Mouse (Mus musculus) embryonic facial prominence, embryonic 15.5 days (tissue): ENCODE results near the gene Dhdds. TPM values are rescaled to one million over a fixed set of nuclear protein-coding genes. Genes with fewer than 3 reads are reported as not detected.

ENCODE experiments used
- ATAC-seq: fragments of 200-750 bp; cut with Nextera tagmentation; 2 replicates; pipeline ENCODE4 v1.8.0; 2017; ENCODE audit warnings: low read depth, moderate TSS enrichment; ENCODE audit not compliant: insufficient number of reproducible peaks, low FRiP score, low TSS enrichment
- H3K27ac ChIP-seq: fragments of 300-500 bp; sonication (generic); replicated peaks from 2 replicates; pipeline ENCODE4 v1.5.1; 2015; ENCODE audit warnings: mild to moderate bottlenecking, inconsistent platforms
- H3K27me3 ChIP-seq: fragments of 300-500 bp; sonication (generic); 2 replicates; pipeline ENCODE4 v1.6.1; 2015; ENCODE audit warnings: inconsistent platforms
- H3K36me3 ChIP-seq: fragments of 300-500 bp; sonication (generic); 2 replicates; pipeline ENCODE4 v1.6.1; 2015; ENCODE audit warnings: mild to moderate bottlenecking, inconsistent platforms
- H3K4me1 ChIP-seq: fragments of 300-500 bp; sonication (generic); 2 replicates; pipeline ENCODE4 v1.6.1; 2015; ENCODE audit warnings: inconsistent platforms
- H3K4me2 ChIP-seq: fragments of 300-500 bp; sonication (generic); replicated peaks from 2 replicates; pipeline ENCODE4 v1.6.1; 2015; ENCODE audit warnings: mild to moderate bottlenecking, inconsistent platforms
- H3K4me3 ChIP-seq: fragments of 300-500 bp; sonication (generic); replicated peaks from 2 replicates; pipeline ENCODE4 v1.5.1; 2015; ENCODE audit warnings: mild to moderate bottlenecking, inconsistent platforms
- H3K9ac ChIP-seq: fragments of 300-500 bp; sonication (generic); 2 replicates; pipeline ENCODE4 v1.6.1; 2015; ENCODE audit warnings: inconsistent platforms
- H3K9me3 ChIP-seq: fragments of 300-500 bp; sonication (generic); replicated peaks from 2 replicates; pipeline ENCODE4 v1.6.1; 2016; ENCODE audit warnings: inconsistent platforms
- WGBS: fragments of 180-500 bp; shearing (Covaris S2); methylation state at CpG from one replicate; pipeline ENCODE4 v1.1.7; 2015; 5-methylcytosine and 5-hydroxymethylcytosine counted together
- polyA plus RNA-seq: library from polyadenylated mRNA; unstranded; fragments of >200 nt; fragmentation: Nextera tagmentation; extraction: Ambion mirVana; gene quantifications from 2 replicates; pipeline ENCODE4 v1.2.1, GENCODE M21; 2015

The Dhdds gene
- polyA plus RNA-seq, 1 experiment from 2014 or later, result 44.2 TPM

DNA sequence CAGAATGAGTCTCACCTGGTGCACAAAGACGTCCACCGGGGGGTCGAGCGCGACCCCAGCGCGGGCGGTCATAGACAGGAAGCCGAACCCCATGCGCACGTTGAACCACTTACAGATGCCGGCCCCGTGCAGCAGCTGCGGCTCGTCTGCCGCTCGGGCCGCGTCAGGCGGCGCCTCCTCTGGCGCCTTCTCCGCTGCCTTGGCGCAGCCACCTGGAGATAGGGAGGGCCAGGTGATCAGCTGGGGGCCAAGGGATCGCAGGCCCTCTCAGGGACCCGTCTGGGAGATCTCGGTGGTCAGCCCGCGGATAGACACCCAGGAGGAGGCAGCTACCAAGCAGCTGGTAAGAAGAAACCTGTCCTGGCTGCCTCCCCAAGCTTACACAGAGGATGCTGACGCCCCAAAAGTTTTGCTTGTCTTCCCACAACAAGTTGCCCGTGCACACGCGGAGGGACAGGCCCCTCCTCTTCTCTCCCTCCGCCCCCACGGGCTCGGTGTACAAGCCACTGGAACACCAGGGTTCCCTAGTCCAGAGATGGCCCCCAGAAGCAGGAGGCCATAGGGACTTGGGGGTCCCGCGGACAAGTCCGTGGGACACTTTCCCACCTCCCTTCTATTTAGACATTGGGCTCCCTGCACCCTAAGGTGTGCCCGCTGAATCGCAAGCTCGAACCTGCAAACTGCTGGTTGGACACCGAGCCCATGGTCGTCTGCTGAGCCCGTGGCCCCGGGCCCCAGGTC, 17.5 kb upstream of the Dhdds start:
- no peak overlapping the region for H3K9ac ChIP-seq
- WGBS, result under 1% methylated on average over 46 of the region's 46 CpGs
- H3K27ac ChIP-seq, result no peak overlapping the region

DNA sequence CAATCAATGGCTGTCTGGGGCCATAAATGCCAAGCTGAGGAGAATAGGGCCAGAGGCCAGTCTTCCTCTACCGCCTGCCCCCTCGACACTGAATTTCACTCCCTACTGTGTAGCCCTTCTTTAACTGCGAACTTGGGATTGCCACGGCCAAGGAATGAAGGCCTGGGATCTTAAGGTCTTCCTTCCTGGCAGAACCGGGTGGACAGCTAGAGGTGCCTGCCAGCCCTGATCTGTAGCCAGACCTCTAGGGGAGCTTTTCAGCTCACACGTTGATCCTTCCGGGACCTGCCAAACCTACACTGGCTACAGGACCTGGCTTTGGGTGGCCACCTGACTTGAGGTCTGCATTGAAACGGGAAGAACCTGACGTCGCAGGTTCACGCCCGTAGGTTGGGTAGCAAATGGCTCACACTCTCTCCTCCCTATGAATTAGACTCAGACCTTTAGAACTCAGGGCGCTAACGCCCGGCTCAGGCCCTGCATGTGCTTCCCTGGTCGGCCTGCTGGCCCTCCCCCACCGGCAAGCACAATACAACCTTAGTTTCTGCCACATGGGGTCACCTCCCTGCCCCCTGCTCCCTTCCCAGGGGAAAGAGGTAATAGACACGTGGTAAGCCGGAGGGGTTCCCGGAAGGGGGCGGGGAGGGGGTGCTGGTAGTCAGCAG, 16.6 kb upstream of the Dhdds start:
- H3K4me1 ChIP-seq, result peaks cover 21% of the 10 kb centered on the region
- no peaks in the 10 kb centered on the region for H3K36me3 ChIP-seq
- ATAC-seq, result no peak
- 2% methylated on average over 21 of the region's 21 CpGs for WGBS
- peaks cover 52% of the 10 kb centered on the region for H3K27me3 ChIP-seq
- H3K9me3 ChIP-seq, result no peaks in the 10 kb centered on the region
- H3K4me2 ChIP-seq, result 0 out of 2 replicates have a peak overlapping the region, but pooled peaks have one; percentile 22
- H3K9ac ChIP-seq, result no peak overlapping the region
- 0 out of 2 replicates have a peak overlapping the region, but pooled peaks have one; percentile 10 for H3K4me3 ChIP-seq
- H3K27ac ChIP-seq, result no peak overlapping the region

More for the DNA sequence above, 17.5 kb upstream of the Dhdds start:
- H3K36me3 ChIP-seq, result no peaks in the 10 kb centered on the region
- no peaks in the 10 kb centered on the region for H3K9me3 ChIP-seq
- peaks cover 51% of the 10 kb centered on the region for H3K27me3 ChIP-seq
- peaks cover 21% of the 10 kb centered on the region for H3K4me1 ChIP-seq
- ATAC-seq, result no peak
- 0 out of 2 replicates have a peak overlapping the region, but pooled peaks have one; percentile 22 for H3K4me2 ChIP-seq
- 0 out of 2 replicates have a peak overlapping the region, but pooled peaks have one; percentile 10 for H3K4me3 ChIP-seq

GRCm38 (mm10) chr4:134016767-134017166, 16.0 kb upstream of the Dhdds start:
- Histone ChIP-seq H3K9me3 (no peaks in the 10 kb centered on the region), H3K9ac (no peak overlapping the region), H3K4me3 (no peak overlapping the region), H3K27ac (no peak overlapping the region), H3K4me2 (no peak overlapping the region), H3K36me3 (no peaks in the 10 kb centered on the region), H3K4me1 (peaks cover 23% of the 10 kb centered on the region), H3K27me3 (peaks cover 57% of the 10 kb centered on the region)
- WGBS, result 3% methylated on average over 8 of the region's 8 CpGs
- ATAC-seq, result no peak

- ATAC-seq, result no peak
- WGBS, result 9% methylated on average over 7 of the region's 7 CpGs
- peaks cover 27% of the 10 kb centered on the region for H3K4me1 ChIP-seq
- no peaks in the 10 kb centered on the region for H3K36me3 ChIP-seq
- no peaks in the 10 kb centered on the region for H3K9me3 ChIP-seq
- no peak overlapping the region for H3K27ac ChIP-seq
- peaks cover 58% of the 10 kb centered on the region for H3K27me3 ChIP-seq
- no peak overlapping the region for H3K4me3 ChIP-seq
- no peak overlapping the region for H3K9ac ChIP-seq
- H3K4me2 ChIP-seq, result no peak overlapping the region
Measured at GRCm38 (mm10) chr4:134016208-134016607, 15.5 kb upstream of the Dhdds start.

- no peaks in the 10 kb centered on the region for H3K9me3 ChIP-seq
- no peak for ATAC-seq
- no peak overlapping the region for H3K4me2 ChIP-seq
- no peak overlapping the region for H3K4me3 ChIP-seq
- peaks cover 18% of the 10 kb centered on the region for H3K4me1 ChIP-seq
- H3K27me3 ChIP-seq, result peaks cover 32% of the 10 kb centered on the region
- no peak overlapping the region for H3K9ac ChIP-seq
- H3K36me3 ChIP-seq, result no peaks in the 10 kb centered on the region
- 53% methylated on average over 12 of the region's 12 CpGs for WGBS
- no peak overlapping the region for H3K27ac ChIP-seq
Measured at GRCm38 (mm10) chr4:134012858-134013528, 12.3 kb upstream of the Dhdds start.

DNA sequence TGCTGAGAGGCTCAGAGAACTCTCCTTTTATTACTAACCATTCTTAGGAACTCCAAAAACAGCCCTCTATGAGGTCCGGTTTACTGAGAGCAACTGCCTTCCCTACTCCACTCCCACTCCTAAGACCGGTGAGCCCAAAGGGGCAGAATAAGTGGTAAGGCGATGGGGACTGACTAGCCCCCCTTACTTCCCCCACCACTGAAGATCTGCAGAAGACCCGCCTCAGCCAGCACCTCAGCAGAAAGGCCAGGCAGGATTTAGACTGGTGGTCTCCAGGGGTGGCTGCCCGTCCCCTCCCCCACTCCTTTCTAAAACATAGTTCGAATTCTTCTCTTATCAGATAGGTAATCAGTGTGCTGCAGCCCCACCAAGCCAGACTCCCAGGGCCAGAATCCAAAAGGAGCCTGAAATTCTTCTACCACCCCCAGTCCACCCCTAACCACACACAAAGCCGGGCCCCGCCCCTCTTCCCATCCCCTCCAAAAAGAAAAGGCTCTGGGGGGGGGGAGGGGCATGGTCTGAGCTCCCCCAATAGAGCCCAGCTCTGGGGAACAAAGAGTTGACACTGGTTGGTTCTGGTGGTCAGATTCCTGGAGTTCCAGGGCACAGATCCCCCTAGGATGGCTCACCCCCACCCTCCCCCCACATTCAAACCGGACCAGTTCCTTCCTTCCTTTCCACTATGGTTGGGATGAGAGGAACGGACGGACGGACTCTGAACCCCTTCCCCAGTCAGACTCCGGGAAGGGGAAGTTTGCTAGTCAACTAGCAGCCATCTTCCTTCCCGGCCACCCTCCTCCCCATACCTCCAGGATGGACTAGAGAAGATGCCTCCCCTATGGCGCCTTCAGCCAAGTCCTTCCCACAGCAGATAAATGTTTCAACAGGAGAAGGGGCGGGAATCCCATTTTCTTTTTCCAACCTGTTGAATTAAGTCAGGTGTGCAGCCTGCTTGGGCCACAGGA, 11.0 kb upstream of the Dhdds start:
- Histone ChIP-seq H3K9ac (no peak overlapping the region), H3K27ac (no peak overlapping the region), H3K9me3 (no peaks in the 10 kb centered on the region), H3K4me2 (no peak overlapping the region), H3K4me3 (no peak overlapping the region), H3K36me3 (no peaks in the 10 kb centered on the region), H3K27me3 (peaks cover 19% of the 10 kb centered on the region), H3K4me1 (0 out of 2 replicates have a peak, but pooled peaks cover 8% of the 10 kb centered on the region)
- ATAC-seq, result no peak
- 11% methylated on average over 16 of the region's 16 CpGs for WGBS

DNA sequence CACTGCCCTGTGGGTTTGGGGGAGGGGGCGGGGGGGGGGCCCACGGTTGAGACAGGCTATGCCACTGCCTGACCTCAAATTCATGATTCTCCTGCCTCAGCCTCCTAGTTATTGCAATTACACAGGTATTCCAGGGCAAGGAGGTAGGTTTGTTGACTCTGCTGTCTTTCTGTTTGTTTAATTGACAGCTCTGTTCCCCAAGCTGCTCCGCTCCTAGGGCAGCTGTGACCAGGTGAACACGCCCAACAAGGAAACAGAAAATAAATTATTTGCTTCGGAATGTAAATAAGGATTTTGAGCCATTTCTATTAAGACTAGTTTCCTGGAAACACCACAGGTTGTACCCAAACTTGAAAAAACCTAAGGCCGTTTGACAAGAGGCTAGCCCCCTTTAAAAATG, 9.0 kb upstream of the Dhdds start:
- H3K4me1 ChIP-seq, result 0 out of 2 replicates have a peak, but pooled peaks cover 6% of the 10 kb centered on the region
- peaks cover 6% of the 10 kb centered on the region; the same call in 1 of the 2 replicates for H3K27me3 ChIP-seq
- ATAC-seq, result no peak
- H3K9ac ChIP-seq, result no peak overlapping the region
- no peaks in the 10 kb centered on the region for H3K36me3 ChIP-seq
- no peak overlapping the region for H3K4me2 ChIP-seq
- no peak overlapping the region for H3K4me3 ChIP-seq
- no peak overlapping the region for H3K27ac ChIP-seq
- no peaks in the 10 kb centered on the region for H3K9me3 ChIP-seq
- WGBS, result 76% methylated on average over 6 of the region's 6 CpGs

DNA sequence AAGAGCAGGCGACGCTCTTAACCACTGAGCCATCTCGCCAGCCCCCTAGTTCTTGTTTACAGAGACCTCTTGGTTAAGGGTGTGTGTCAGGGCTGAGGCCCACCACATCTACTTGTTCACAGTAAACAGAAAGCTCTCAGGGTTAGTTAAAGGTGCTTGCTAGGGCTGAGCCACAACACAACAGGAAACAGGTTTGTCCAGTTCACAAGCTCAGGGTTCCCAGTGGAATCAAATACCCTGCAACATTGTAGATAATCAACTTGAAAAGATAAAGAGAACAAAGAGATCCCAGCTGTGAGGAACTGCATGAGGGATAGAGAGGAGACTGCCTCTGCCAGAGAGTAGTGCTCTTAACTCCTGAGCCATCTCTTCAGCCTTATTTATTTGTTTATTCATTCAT, 6.1 kb upstream of the Dhdds start:
- 87% methylated on average over 3 of the region's 3 CpGs for WGBS
- no peaks in the 10 kb centered on the region for H3K9me3 ChIP-seq
- H3K27ac ChIP-seq, result no peak overlapping the region
- H3K9ac ChIP-seq, result no peak overlapping the region
- ATAC-seq, result no peak
- no peak overlapping the region for H3K4me3 ChIP-seq
- no peak overlapping the region for H3K4me2 ChIP-seq
- no peaks in the 10 kb centered on the region for H3K36me3 ChIP-seq
- 0 out of 2 replicates have a peak, but pooled peaks cover 2% of the 10 kb centered on the region for H3K27me3 ChIP-seq
- 0 out of 2 replicates have a peak, but pooled peaks cover 5% of the 10 kb centered on the region for H3K4me1 ChIP-seq

DNA sequence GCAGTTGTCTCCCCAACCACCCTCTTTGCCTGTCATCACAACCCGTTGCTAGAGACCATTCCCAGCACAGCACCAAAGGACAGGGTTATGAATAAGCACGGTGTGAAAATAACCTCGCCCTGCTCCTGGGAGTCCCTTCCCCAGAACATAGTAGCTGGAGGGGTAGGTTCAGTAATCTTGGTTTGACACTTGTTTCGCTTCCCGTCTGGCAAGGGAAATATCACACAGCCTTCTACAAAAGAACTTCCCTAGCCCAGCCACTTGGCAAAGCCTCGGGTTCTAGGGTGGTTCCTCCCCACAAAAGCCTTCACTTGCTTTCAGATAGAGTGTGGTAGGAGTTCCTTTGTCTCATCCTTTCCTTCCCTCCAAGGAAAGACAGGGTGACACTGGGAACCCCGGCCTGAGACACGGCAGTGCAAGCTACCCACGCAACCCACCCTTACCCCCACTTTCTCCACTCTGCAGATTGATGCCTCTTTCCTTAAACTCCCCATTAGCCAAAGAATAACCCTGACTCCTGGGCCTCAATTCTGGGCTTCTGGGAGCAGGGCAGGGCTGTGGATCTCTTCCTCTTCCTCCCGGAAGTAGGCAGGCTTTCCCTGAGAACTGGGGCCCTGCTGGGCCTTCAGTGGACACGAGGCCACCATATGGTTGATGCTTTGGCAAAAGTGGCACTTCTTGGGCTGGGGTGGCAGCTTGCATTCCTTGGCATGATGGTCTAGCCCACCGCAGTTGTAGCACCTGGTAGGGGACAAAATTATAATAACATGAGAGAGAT, 5.1 kb upstream of the Dhdds start:
- ATAC-seq, result no peak
- Histone ChIP-seq H3K9ac (no peak overlapping the region), H3K36me3 (no peaks in the 10 kb centered on the region), H3K27me3 (no peaks in the 10 kb centered on the region), H3K27ac (no peak overlapping the region), H3K9me3 (no peaks in the 10 kb centered on the region), H3K4me1 (no peaks in the 10 kb centered on the region; the same call in 1 of the 2 replicates), H3K4me2 (no peak overlapping the region), H3K4me3 (no peak overlapping the region)
- WGBS, result 72% methylated on average over 12 of the region's 12 CpGs

GRCm38 (mm10) chr4:134002903-134003302, 2.2 kb upstream of the Dhdds start:
- no peak overlapping the region for H3K9ac ChIP-seq
- H3K4me2 ChIP-seq, result no peak overlapping the region
- no peak overlapping the region for H3K27ac ChIP-seq
- H3K9me3 ChIP-seq, result no peaks in the 10 kb centered on the region
- WGBS, result 48% methylated on average over 5 of the region's 5 CpGs
- ATAC-seq, result no peak
- peaks cover 5% of the 10 kb centered on the region for H3K4me1 ChIP-seq
- no peaks in the 10 kb centered on the region for H3K27me3 ChIP-seq
- no peak overlapping the region for H3K4me3 ChIP-seq
- no peaks in the 10 kb centered on the region for H3K36me3 ChIP-seq
